Mouse (Mus musculus) liver, postnatal 0 days (tissue): ENCODE measurements around the gene Mkln1. TPM values are rescaled to one million over a fixed set of nuclear protein-coding genes. Genes with fewer than 3 reads are reported as not detected.
A peak's percentile ranks its signal among the peaks of the same experiment; 100 is the strongest.

ENCODE experiments used
- ATAC-seq: fragments of 200-750 bp; cut with Nextera tagmentation; 2 replicates; pipeline ENCODE4 v1.8.0; 2017; ENCODE audit warnings: mild to moderate bottlenecking, moderate library complexity
- DNase-seq: peaks from one replicate; pipeline ENCODE4 v3.0.0-alpha.2; 2016
- H3K27ac ChIP-seq: fragments of 300-500 bp; sonication (generic); 2 replicates; pipeline ENCODE4 v1.5.1; 2014; ENCODE audit warnings: antibody characterized with exemption, moderate library complexity, mild to moderate bottlenecking, low read depth
- H3K27me3 ChIP-seq: fragments of 300-500 bp; sonication (generic); 2 replicates; pipeline ENCODE4 v1.6.1; 2014; ENCODE audit warnings: low read length, control low read depth, mixed read lengths; ENCODE audit not compliant: insufficient read depth
- H3K36me3 ChIP-seq: fragments of 300-500 bp; sonication (generic); replicated peaks from 2 replicates; pipeline ENCODE4 v1.6.1; 2014; ENCODE audit warnings: mild to moderate bottlenecking, control low read depth, low read length, moderate library complexity, mixed read lengths; ENCODE audit not compliant: insufficient read depth
- H3K4me1 ChIP-seq: fragments of 300-500 bp; sonication (generic); 2 replicates; pipeline ENCODE4 v1.6.1; 2014; ENCODE audit warnings: antibody characterized with exemption, mild to moderate bottlenecking, control low read depth; ENCODE audit not compliant: insufficient read depth
- H3K4me2 ChIP-seq: fragments of 300-500 bp; sonication (generic); 2 replicates; pipeline ENCODE4 v1.6.1; 2014; ENCODE audit warnings: low read depth, mild to moderate bottlenecking, low read length, moderate library complexity, mixed read lengths
- H3K4me3 ChIP-seq: fragments of 300-500 bp; sonication (generic); 2 replicates; pipeline ENCODE4 v1.5.1; 2014; ENCODE audit warnings: low read depth, low read length
- H3K9ac ChIP-seq: fragments of 300-500 bp; sonication (generic); replicated peaks from 2 replicates; pipeline ENCODE4 v1.6.1; 2014; ENCODE audit warnings: mild to moderate bottlenecking, moderate library complexity
- H3K9me3 ChIP-seq: fragments of 300-500 bp; sonication (generic); 2 replicates; pipeline ENCODE4 v1.6.1; 2016; ENCODE audit warnings: mild to moderate bottlenecking, control low read depth, low read length, mixed read lengths
- CTCF ChIP-seq: sonication (generic); IDR thresholded peaks from 2 replicates; pipeline ENCODE4 v1.5.1; 2016; ENCODE audit warnings: antibody characterized with exemption, low read depth
- EP300 ChIP-seq: IDR thresholded peaks from 2 replicates; pipeline ENCODE4 v1.6.1; 2016; ENCODE audit warnings: antibody characterized with exemption, low read depth, mild to moderate bottlenecking
- WGBS: fragments of 180-500 bp; shearing (Covaris S2); extraction: QIAGEN DNeasy Blood & Tissue Kit; methylation state at CpG from one replicate; pipeline ENCODE4 v1.1.7; 2014; ENCODE audit not compliant: insufficient replicate concordance; 5-methylcytosine and 5-hydroxymethylcytosine counted together
- polyA plus RNA-seq: library from polyadenylated mRNA; unstranded; fragments of >200 nt; fragmentation: Nextera tagmentation; extraction: Ambion mirVana; gene quantifications from 2 replicates; pipeline ENCODE4 v1.2.1, GENCODE M21; 2015

The Mkln1 gene
- polyA plus RNA-seq, 1 experiment from 2014 or later, result 103 TPM

DNA sequence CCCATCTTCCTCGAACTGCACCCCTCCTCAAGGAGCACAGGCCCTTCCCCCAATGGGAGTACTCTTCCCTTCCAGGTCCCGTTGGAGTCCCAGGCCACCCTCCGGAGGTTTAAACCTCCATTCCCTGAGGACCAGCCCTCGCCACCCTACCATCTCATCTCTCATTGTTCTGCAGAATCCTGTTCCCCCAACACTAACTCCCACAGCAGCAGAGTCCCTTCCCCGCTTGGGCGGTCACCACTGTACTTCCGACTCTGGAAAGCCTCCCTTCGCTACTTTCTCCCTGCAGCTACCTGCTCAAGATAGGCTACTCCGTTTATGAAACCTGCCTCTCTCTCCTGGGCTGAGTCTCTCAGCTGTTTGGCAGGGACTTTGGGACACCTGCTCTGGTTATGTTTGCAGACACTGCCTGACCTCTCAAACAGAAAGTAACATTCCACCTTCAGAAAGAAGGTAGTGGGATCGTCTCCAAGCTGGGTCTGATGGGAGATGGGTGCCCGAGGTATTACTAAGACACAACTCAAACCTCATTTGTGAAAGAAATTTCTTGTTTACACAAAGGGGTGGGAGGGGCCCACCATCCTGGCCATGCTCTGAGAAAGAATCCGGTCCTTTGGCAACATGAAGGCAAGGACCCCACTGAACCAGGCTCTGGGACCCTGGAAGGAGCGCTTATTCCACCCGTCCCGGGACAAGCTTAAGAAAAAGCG lies 164.0 kb downstream of the Mkln1 start:
- Histone ChIP-seq H3K27me3 (peaks cover 54% of the 10 kb centered on the region), H3K4me1 (peaks cover 28% of the 10 kb centered on the region), H3K27ac (no peak overlapping the region), H3K4me2 (peak overlapping the region; percentile 98), H3K9me3 (no peaks in the 10 kb centered on the region), H3K36me3 (no peaks in the 10 kb centered on the region), H3K9ac (peak overlapping the region; percentile 65), H3K4me3 (peak overlapping the region; percentile 76)
- DNase-seq, result no peak
- no peak for ATAC-seq
- WGBS, result 10% methylated on average over 16 of the region's 16 CpGs
- TF ChIP-seq CTCF (no peak), EP300 (no peak)

- Histone ChIP-seq H3K4me2 (peak within 1 kb of the TSS; percentile 98), H3K36me3 (no peaks in the 10 kb centered on the region), H3K27me3 (peaks cover 54% of the 10 kb centered on the region), H3K9me3 (no peaks in the 10 kb centered on the region), H3K4me1 (peaks cover 28% of the 10 kb centered on the region), H3K9ac (peak within 1 kb of the TSS; percentile 65), H3K4me3 (peak within 1 kb of the TSS; percentile 76), H3K27ac (no peak within 1 kb of the TSS)
- 1% methylated on average over 44 of the region's 91 CpGs for WGBS
- DNase-seq (peak; percentile 79), ATAC-seq (peak; percentile 82)
- no peak for TF ChIP-seq CTCF
- no peak for TF ChIP-seq EP300
These were observed 165.0 kb downstream of the Mkln1 start, which contains the start of gene Podxl for GRCm38 (mm10) chr6:31563235-31564181. Gene Podxl, minus strand, starts transcription at chr6:31563981.

DNA sequence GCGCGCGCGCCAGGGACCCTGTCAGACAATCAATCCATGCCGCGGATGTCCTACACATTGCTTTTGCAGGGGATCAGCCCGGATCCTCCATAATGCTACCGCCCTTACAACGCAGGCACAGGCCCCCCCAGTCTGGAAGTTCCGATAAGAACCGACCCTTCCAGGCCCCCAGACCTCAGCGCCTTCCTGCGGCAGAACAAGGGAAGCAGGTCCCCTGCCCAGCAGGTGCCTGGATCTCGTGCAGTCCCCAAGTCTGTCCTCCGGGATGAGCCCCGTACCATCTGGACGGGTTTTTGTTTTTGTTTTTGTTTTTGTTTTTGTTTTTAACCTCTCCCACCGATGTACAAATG lies 165.6 kb downstream of the Mkln1 start:
- TF ChIP-seq CTCF (no peak), EP300 (no peak)
- Histone ChIP-seq H3K4me2 (peak overlapping the region; percentile 98), H3K4me3 (peak overlapping the region; percentile 76), H3K9me3 (no peaks in the 10 kb centered on the region), H3K27me3 (peaks cover 54% of the 10 kb centered on the region), H3K36me3 (no peaks in the 10 kb centered on the region), H3K4me1 (peaks cover 28% of the 10 kb centered on the region), H3K27ac (no peak overlapping the region), H3K9ac (peak overlapping the region; percentile 65)
- ATAC-seq (no peak; the same call in 1 of the 2 replicates), DNase-seq (no peak)
- WGBS, result under 1% methylated on average over 18 of the region's 18 CpGs

DNA sequence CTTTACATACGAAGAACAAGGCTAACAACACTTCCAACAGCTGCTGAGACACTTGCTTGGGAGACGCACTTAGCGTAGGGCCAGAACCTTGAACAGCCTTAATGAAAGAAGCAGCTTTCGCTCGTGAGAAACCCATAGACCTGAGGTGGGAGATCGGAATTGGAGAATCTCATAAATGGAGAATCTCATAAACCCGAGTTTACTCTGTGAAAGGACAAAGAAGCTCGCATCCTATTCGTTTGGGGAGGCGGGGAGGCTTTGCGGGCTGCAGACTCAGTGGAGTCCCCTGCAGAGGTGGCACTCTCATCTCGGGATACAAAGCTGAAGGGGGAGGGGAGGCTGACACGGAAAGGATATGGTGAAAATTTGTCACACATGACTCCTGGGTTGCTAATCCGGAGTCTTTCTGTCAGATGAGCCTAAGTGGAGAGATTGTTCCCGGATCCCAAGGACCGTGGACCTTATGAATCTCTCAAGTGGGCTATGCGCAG lies 166.4 kb downstream of the Mkln1 start:
- no peaks in the 10 kb centered on the region for H3K36me3 ChIP-seq
- DNase-seq (no peak), ATAC-seq (no peak)
- peaks cover 54% of the 10 kb centered on the region for H3K27me3 ChIP-seq
- no peaks in the 10 kb centered on the region for H3K9me3 ChIP-seq
- peaks cover 27% of the 10 kb centered on the region for H3K4me1 ChIP-seq
- H3K4me2 ChIP-seq, result peak overlapping the region; percentile 98
- peak overlapping the region; percentile 76 for H3K4me3 ChIP-seq
- WGBS, result 7% methylated on average over 17 of the region's 17 CpGs
- H3K27ac ChIP-seq, result no peak overlapping the region
- no peak overlapping the region for H3K9ac ChIP-seq
- no peak for TF ChIP-seq CTCF
- no peak for TF ChIP-seq EP300

Other genes starting within 250 kb of the Mkln1 start
- 1.5 and 2.8 TPM in 2 replicates for gene Podxl, start 165.2 kb downstream of the Mkln1 start, polyA plus RNA-seq